Mouse (Mus musculus): Measurements from ENCODE around the gene Cntrob. TPM values are rescaled to one million over a fixed set of nuclear protein-coding genes. Genes with fewer than 3 reads are reported as not detected.
"Not testable (repeated sequence)": the region's sequence is repeated elsewhere in the genome, so short reads cannot be mapped to it uniquely, and the experiment has no call there.

Cntrob gene
- polyA plus RNA-seq, 2 experiments: 6.5 to 9.8 TPM

DNA sequence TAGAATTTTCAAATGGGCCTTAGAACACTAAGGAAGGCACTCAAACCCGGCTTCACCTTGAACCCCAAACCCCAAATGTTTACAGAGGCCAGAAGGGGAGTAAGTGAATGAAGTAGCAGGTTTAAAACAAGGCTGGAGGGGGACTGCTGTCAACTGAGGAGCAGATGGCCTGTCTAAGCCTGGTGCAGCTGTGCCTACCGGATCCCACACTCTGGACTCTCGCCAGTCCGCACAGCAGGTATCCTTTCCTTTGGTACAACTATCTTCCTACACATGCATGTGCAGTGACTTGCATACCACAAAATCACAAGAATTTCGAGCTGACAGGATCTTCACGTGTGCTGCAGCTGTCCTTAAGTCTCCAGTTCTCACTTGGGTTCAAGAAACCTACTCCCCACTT lies 1.6 kb downstream of the Cntrob start:
- ATAC-seq (ENCODE audit: insufficient read depth) (no peak), DNase-seq (ENCODE audit: low read depth in 3 of 3, low spot score in 3 of 3) (no peak)
- Histone ChIP-seq H3K27ac (no peak overlapping the region), H3K4me3 (ENCODE audit: insufficient read depth in 1 of 2, low read depth in 2 of 2, low read length in 2 of 2) (peak overlapping the region in 1 of 2 experiments; percentile 86; a peak in 1 of 4 replicates), H3K9me3 (ENCODE audit: control insufficient read depth, low read length) (no peaks in the 10 kb centered on the region), H3K4me1 (replicated peaks; ENCODE audit: control insufficient read depth in 2 of 2, insufficient read depth in 2 of 2, low read length in 1 of 2) (peaks cover 21 to 26% of the 10 kb centered on the region in 2 experiments), H3K36me3 (replicated peaks; ENCODE audit: control insufficient read depth, insufficient read depth, low read depth) (no peaks in the 10 kb centered on the region; the same call in 1 of the 2 replicates), H3K27me3 (ENCODE audit: control insufficient read depth, insufficient read depth, low read length) (peaks cover 8% of the 10 kb centered on the region), H3K4me2 (ENCODE audit: low read depth) (peak overlapping the region; percentile 100), H3K9ac (replicated peaks) (peak overlapping the region; percentile 98)
- no peak for TF ChIP-seq CTCF (IDR thresholded peaks at IDR 0.05; ENCODE audit: low read depth)
- no peak for TF ChIP-seq EP300 (IDR thresholded peaks at IDR 0.05; ENCODE audit: low read depth)
- 74% methylated on average over 6 of the region's 6 CpGs for WGBS (ENCODE audit: insufficient replicate concordance)

- Histone ChIP-seq H3K4me1 (replicated peaks; ENCODE audit: control insufficient read depth in 2 of 2, insufficient read depth in 2 of 2, low read length in 1 of 2) (peaks cover 20 to 26% of the 10 kb centered on the region in 2 experiments), H3K9ac (replicated peaks) (no peak overlapping the region; the same call in 1 of the 2 replicates), H3K36me3 (replicated peaks; ENCODE audit: control insufficient read depth, insufficient read depth, low read depth) (no peaks in the 10 kb centered on the region; the same call in 1 of the 2 replicates), H3K27ac (no peak overlapping the region), H3K4me2 (ENCODE audit: low read depth) (peak overlapping the region; percentile 100; the same call in 1 of the 2 replicates), H3K27me3 (ENCODE audit: control insufficient read depth, insufficient read depth, low read length) (peaks cover 4% of the 10 kb centered on the region), H3K4me3 (ENCODE audit: insufficient read depth in 1 of 2, low read depth in 2 of 2, low read length in 2 of 2) (no peak overlapping the region), H3K9me3 (ENCODE audit: control insufficient read depth, low read length) (no peaks in the 10 kb centered on the region)
- ATAC-seq (ENCODE audit: insufficient read depth): no peak
- 90% methylated on average over 6 of the region's 6 CpGs for WGBS (ENCODE audit: insufficient replicate concordance)
- no peak for DNase-seq (ENCODE audit: low read depth in 3 of 3, low spot score in 3 of 3)
- TF ChIP-seq EP300 (IDR thresholded peaks at IDR 0.05; ENCODE audit: low read depth): no peak
- no peak for TF ChIP-seq CTCF (IDR thresholded peaks at IDR 0.05; ENCODE audit: low read depth)
These were observed 2.0 kb downstream of the Cntrob start for GRCm38 (mm10) chr11:69321580-69321979.

DNA sequence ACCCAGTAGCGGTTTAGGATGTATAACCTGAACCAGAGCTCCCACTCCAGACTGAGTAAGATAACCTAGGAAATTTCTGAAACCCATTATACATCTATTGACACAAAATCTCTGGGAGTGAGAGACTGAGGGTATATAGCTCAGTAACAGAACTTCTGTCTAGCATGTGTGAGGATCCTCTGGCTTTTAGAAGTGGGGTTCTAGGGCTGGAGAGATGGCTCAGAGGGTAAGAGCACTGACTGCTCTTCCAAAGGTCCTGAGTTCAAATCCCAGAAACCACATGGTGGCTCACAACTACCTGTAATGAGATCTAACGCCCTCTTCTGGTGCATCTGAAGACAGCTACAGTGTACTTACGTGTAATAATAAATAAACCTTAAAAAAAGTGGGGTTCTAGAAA lies 5.6 kb downstream of the Cntrob start:
- not testable (repeated sequence) for H3K9ac ChIP-seq (replicated peaks); H3K4me3 ChIP-seq (ENCODE audit: insufficient read depth in 1 of 2, low read depth in 2 of 2, low read length in 2 of 2); H3K27me3 ChIP-seq (ENCODE audit: control insufficient read depth, insufficient read depth, low read length); H3K9me3 ChIP-seq (ENCODE audit: control insufficient read depth, low read length); H3K4me2 ChIP-seq (ENCODE audit: low read depth); DNase-seq (ENCODE audit: low read depth in 3 of 3, low spot score in 3 of 3); H3K27ac ChIP-seq; H3K36me3 ChIP-seq (replicated peaks; ENCODE audit: control insufficient read depth, insufficient read depth, low read depth); H3K4me1 ChIP-seq (replicated peaks; ENCODE audit: control insufficient read depth in 2 of 2, insufficient read depth in 2 of 2, low read length in 1 of 2); ATAC-seq (ENCODE audit: insufficient read depth)
- WGBS (ENCODE audit: insufficient replicate concordance): 78% methylated on average over 3 of the region's 3 CpGs

DNA sequence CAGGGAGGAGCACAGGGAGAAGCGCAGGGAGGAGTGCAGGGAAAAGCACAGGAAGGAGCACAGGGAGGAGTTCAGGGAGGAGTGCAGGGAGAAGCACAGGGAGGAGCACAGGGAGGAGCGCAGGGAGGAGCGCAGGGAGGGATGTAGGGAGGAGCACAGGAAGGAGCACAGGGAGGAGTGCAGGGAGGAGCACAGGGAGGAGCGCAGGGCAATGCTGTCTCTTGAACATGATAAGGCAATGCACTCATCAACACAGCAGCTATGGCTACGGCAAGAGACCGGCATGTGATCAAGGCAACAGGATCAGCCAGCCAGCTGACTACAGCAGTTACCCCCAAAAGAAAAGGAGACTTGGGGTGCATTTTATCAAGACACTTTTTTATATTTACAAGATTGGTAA lies 7.2 kb downstream of the Cntrob start:
- no peaks in the 10 kb centered on the region; the same call in 1 of the 2 replicates for H3K36me3 ChIP-seq (replicated peaks; ENCODE audit: control insufficient read depth, insufficient read depth, low read depth)
- H3K4me3 ChIP-seq (ENCODE audit: insufficient read depth in 1 of 2, low read depth in 2 of 2, low read length in 2 of 2): no peak overlapping the region
- no peaks in the 10 kb centered on the region for H3K9me3 ChIP-seq (ENCODE audit: control insufficient read depth, low read length)
- 86% methylated on average over 6 of the region's 6 CpGs for WGBS (ENCODE audit: insufficient replicate concordance)
- DNase-seq (ENCODE audit: low read depth in 3 of 3, low spot score in 3 of 3) (no peak), ATAC-seq (ENCODE audit: insufficient read depth) (no peak)
- no peaks in the 10 kb centered on the region for H3K4me1 ChIP-seq (replicated peaks; ENCODE audit: control insufficient read depth in 2 of 2, insufficient read depth in 2 of 2, low read length in 1 of 2)
- H3K27ac ChIP-seq: no peak overlapping the region
- H3K4me2 ChIP-seq (ENCODE audit: low read depth): no peak overlapping the region
- H3K9ac ChIP-seq (replicated peaks): no peak overlapping the region
- H3K27me3 ChIP-seq (ENCODE audit: control insufficient read depth, insufficient read depth, low read length): no peaks in the 10 kb centered on the region
- TF ChIP-seq EP300 (IDR thresholded peaks at IDR 0.05; ENCODE audit: low read depth): no peak
- no peak for TF ChIP-seq CTCF (IDR thresholded peaks at IDR 0.05; ENCODE audit: low read depth)

- no peak for TF ChIP-seq EP300 (IDR thresholded peaks at IDR 0.05; ENCODE audit: low read depth)
- no peak for TF ChIP-seq CTCF (IDR thresholded peaks at IDR 0.05; ENCODE audit: low read depth)
- Histone ChIP-seq H3K4me3 (ENCODE audit: insufficient read depth in 1 of 2, low read depth in 2 of 2, low read length in 2 of 2) (no peak overlapping the region), H3K27me3 (ENCODE audit: control insufficient read depth, insufficient read depth, low read length) (no peaks in the 10 kb centered on the region), H3K36me3 (replicated peaks; ENCODE audit: control insufficient read depth, insufficient read depth, low read depth) (peaks cover 10% of the 10 kb centered on the region), H3K27ac (no peak overlapping the region), H3K4me1 (replicated peaks; ENCODE audit: control insufficient read depth in 2 of 2, insufficient read depth in 2 of 2, low read length in 1 of 2) (0 out of 4 replicates have a peak, but pooled peaks cover 0 to 1% of the 10 kb centered on the region in 2 experiments), H3K9me3 (ENCODE audit: control insufficient read depth, low read length) (no peaks in the 10 kb centered on the region), H3K4me2 (ENCODE audit: low read depth) (no peak overlapping the region), H3K9ac (replicated peaks) (no peak overlapping the region)
- DNase-seq (ENCODE audit: low read depth in 3 of 3, low spot score in 3 of 3) (no peak), ATAC-seq (ENCODE audit: insufficient read depth) (no peak)
- 82% methylated on average over 7 of the region's 7 CpGs for WGBS (ENCODE audit: insufficient replicate concordance)
These were observed 12.3 kb downstream of the Cntrob start for GRCm38 (mm10) chr11:69311266-69311665.
